Mouse (Mus musculus) layer of hippocampus, adult 8-10 months (tissue): ENCODE data around the gene D930007J09Rik. TPM values are rescaled to one million over a fixed set of nuclear protein-coding genes. Genes with fewer than 3 reads are reported as not detected.

ENCODE experiments used
- DNase-seq, 2 experiments: peaks; one replicate each; pipeline ENCODE4 v3.0.0; 2022; ENCODE audit warnings: low spot score in 2 of 2
- total RNA-seq, 4 experiments: library from RNA; stranded (reverse); gene quantifications; 2 replicates each; pipeline ENCODE4 v1.2.4; 2022

Gene D930007J09Rik
- total RNA-seq, 4 experiments from 2014 or later = 1.3 to 1.6 TPM; not detected in 2

GRCm38 (mm10) chr13:32759036-32759435 lies 43.6 kb downstream of the D930007J09Rik start:
- DNase-seq = no peak

Other genes starting within 250 kb of the D930007J09Rik start
- gene Mylk4, start 18.9 kb downstream of the D930007J09Rik start, total RNA-seq = under 1 TPM in 3 of 4 experiments, not detected in 1; 0.20 to 0.41 (median 0.25) TPM
- gene Wrnip1, start 811 bp downstream of the D930007J09Rik start, total RNA-seq = 10 to 100 TPM; 53.8 to 68.3 (median 56.4) TPM
- gene Serpinb1a, start 48.3 kb upstream of the D930007J09Rik start, total RNA-seq = 10 to 100 TPM in 1 of 4 experiments, 1 to 10 TPM in 3; 3.8 to 10.8 (median 6.7) TPM
- gene Serpinb1c, start 95.4 kb upstream of the D930007J09Rik start, total RNA-seq = under 1 TPM in 1 of 4 experiments, not detected in 3; 0.48 TPM
- 1 to 10 TPM in 3 of 4 experiments, under 1 TPM in 1; 0.72 to 1.6 (median 1.2) TPM for gene Serpinb6b, start 162.4 kb upstream of the D930007J09Rik start, total RNA-seq
- 1 to 10 TPM; 5.5 to 6.5 (median 5.9) TPM for gene Serpinb9, start 200.4 kb upstream of the D930007J09Rik start, total RNA-seq
- gene Serpinb9b, start 224.6 kb upstream of the D930007J09Rik start, total RNA-seq = not detected